Mouse (Mus musculus) kidney, embryonic 16.5 days (tissue): ENCODE measurements around the gene Pcif1. TPM values are rescaled to one million over a fixed set of nuclear protein-coding genes. Genes with fewer than 3 reads are reported as not detected.

Experiments used
- polyA plus RNA-seq: library from polyadenylated mRNA; unstranded; fragments of >200 nt; fragmentation: Nextera tagmentation; extraction: Ambion mirVana; gene quantifications from 2 replicates; pipeline ENCODE4 v1.2.1, GENCODE M21; 2015

The Pcif1 gene
- polyA plus RNA-seq, 1 experiment from 2014 or later, result 79.7 TPM

Other genes with a start within 250 kb of the Pcif1 start
- not detected in 2 replicates for gene Wfdc16, start 240.5 kb upstream of the Pcif1 start, polyA plus RNA-seq
- not detected in 2 replicates for gene Wfdc10, start 223.3 kb upstream of the Pcif1 start, polyA plus RNA-seq
- gene Wfdc9, start 222.7 kb upstream of the Pcif1 start, polyA plus RNA-seq, result not detected in 2 replicates
- not detected in 2 replicates for gene Wfdc11, start 205.2 kb upstream of the Pcif1 start, polyA plus RNA-seq
- 0.97 and 1.3 TPM in 2 replicates for gene Wfdc13, start 194.2 kb upstream of the Pcif1 start, polyA plus RNA-seq
- 0.49 and 1.2 TPM in 2 replicates for gene Spint4, start 180.8 kb upstream of the Pcif1 start, polyA plus RNA-seq
- not detected in 2 replicates for gene Spint5, start 164.0 kb upstream of the Pcif1 start, polyA plus RNA-seq
- 1.1 and 1.2 TPM in 2 replicates for gene Wfdc3, start 133.4 kb upstream of the Pcif1 start, polyA plus RNA-seq
- gene Dnttip1, start 133.3 kb upstream of the Pcif1 start, polyA plus RNA-seq, result 73.3 and 74.2 TPM in 2 replicates
- gene Ube2c, start 109.4 kb upstream of the Pcif1 start, polyA plus RNA-seq, result 449 and 509 TPM in 2 replicates
- 21.0 and 22.3 TPM in 2 replicates for gene Tnnc2, start 99.3 kb upstream of the Pcif1 start, polyA plus RNA-seq
- gene Snx21, start 93.5 kb upstream of the Pcif1 start, polyA plus RNA-seq, result 22.7 and 25.2 TPM in 2 replicates
- 27.3 and 30.8 TPM in 2 replicates for gene Acot8, start 74.4 kb upstream of the Pcif1 start, polyA plus RNA-seq
- gene Zswim3, start 74.2 kb upstream of the Pcif1 start, polyA plus RNA-seq, result 10.6 and 11.9 TPM in 2 replicates
- gene Zswim1, start 56.6 kb upstream of the Pcif1 start, polyA plus RNA-seq, result 21.7 and 22.3 TPM in 2 replicates
- not detected in 2 replicates for gene Spata25, start 50.8 kb upstream of the Pcif1 start, polyA plus RNA-seq
- 206 and 211 TPM in 2 replicates for gene Ctsa, start 46.4 kb upstream of the Pcif1 start, polyA plus RNA-seq
- 8.8 and 9.0 TPM in 2 replicates for gene Neurl2, start 45.8 kb upstream of the Pcif1 start, polyA plus RNA-seq
- gene Pltp, start 21.6 kb upstream of the Pcif1 start, polyA plus RNA-seq, result 44.8 and 47.5 TPM in 2 replicates
- 15.1 and 16.2 TPM in 2 replicates for gene Zfp335, start 32.5 kb downstream of the Pcif1 start, polyA plus RNA-seq
- 2.5 and 3.2 TPM in 2 replicates for gene Mmp9, start 61.5 kb downstream of the Pcif1 start, polyA plus RNA-seq
- gene Slc12a5, start 81.5 kb downstream of the Pcif1 start, polyA plus RNA-seq, result 0.85 and 0.94 TPM in 2 replicates
- gene Ncoa5, start 155.6 kb downstream of the Pcif1 start, polyA plus RNA-seq, result 69.8 and 79.5 TPM in 2 replicates
- 9.3 and 12.5 TPM in 2 replicates for gene Cd40, start 176.3 kb downstream of the Pcif1 start, polyA plus RNA-seq
- not detected in 2 replicates for gene 1700025C18Rik, start 211.4 kb downstream of the Pcif1 start, polyA plus RNA-seq